Mouse (Mus musculus) thymus, postnatal 0 days (tissue): ENCODE measurements around the gene Ttc7b. TPM values are rescaled to one million over a fixed set of nuclear protein-coding genes. Genes with fewer than 3 reads are reported as not detected.

Experiments
- DNase-seq: peaks from one replicate; pipeline ENCODE4 v3.0.0-alpha.2; 2015; ENCODE audit warnings: low spot score
- polyA plus RNA-seq: library from polyadenylated mRNA; unstranded; fragments of >200 nt; fragmentation: Nextera tagmentation; extraction: Ambion mirVana; gene quantifications from 2 replicates; pipeline ENCODE4 v1.2.1, GENCODE M21; 2015

The Ttc7b gene
- polyA plus RNA-seq, 1 experiment from 2014 or later, result 7.3 TPM

GRCm38 (mm10) chr12:100389878-100390710 is 130.5 kb downstream of the Ttc7b start:
- DNase-seq, result no peak

GRCm38 (mm10) chr12:100386259-100386658 is 134.4 kb downstream of the Ttc7b start:
- no peak for DNase-seq

- DNase-seq, result no peak
These were observed 138.1 kb downstream of the Ttc7b start for GRCm38 (mm10) chr12:100382526-100382925.

DNA sequence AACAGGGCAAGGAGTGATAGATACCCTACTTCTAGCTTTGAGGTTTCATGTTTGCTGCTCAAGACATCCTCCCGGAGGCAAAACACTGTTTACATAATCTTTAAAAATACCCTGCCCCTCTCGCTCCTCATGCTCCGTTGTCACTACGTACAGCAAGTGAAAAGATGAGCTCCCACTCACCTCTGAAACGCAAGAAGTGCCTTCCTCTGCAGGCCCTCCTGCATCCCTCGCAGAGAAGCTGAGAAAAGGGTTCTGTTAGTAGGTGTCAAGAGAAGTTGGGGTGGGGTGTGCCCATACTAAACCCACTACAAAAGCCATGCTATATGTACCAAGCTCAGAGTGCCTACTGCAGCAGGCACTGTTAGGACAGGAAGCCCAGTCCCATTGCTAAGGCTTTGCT is 138.7 kb downstream of the Ttc7b start:
- DNase-seq, result no peak

- DNase-seq, result no peak
These were observed 139.8 kb downstream of the Ttc7b start for GRCm38 (mm10) chr12:100380697-100381291.

DNA sequence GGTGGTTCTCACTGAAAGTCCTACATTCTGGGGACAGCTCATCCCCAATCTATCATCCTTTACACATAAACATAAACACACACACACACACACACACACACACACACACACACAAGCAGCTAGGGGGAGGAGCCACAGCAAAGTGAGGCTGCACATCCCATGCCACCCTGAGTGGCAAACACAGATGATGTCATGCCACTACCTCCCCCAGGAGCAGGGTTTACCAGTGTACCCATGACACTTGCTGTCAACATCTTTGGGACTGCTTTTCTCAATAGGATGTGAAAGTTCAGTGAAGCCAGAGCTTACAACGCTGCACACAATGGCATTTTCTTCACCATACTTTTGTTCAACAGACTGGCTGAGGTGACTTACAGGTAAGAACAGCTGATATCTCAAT is 140.8 kb downstream of the Ttc7b start:
- DNase-seq, result no peak

- no peak for DNase-seq
These were observed 142.4 kb downstream of the Ttc7b start for GRCm38 (mm10) chr12:100378266-100378665.

- no peak for DNase-seq
These were observed 142.8 kb downstream of the Ttc7b start for GRCm38 (mm10) chr12:100377791-100378190.

- DNase-seq, result no peak
These were observed 144.8 kb downstream of the Ttc7b start for GRCm38 (mm10) chr12:100375801-100376200.

GRCm38 (mm10) chr12:100372785-100373184 is 147.8 kb downstream of the Ttc7b start:
- DNase-seq, result no peak

DNA sequence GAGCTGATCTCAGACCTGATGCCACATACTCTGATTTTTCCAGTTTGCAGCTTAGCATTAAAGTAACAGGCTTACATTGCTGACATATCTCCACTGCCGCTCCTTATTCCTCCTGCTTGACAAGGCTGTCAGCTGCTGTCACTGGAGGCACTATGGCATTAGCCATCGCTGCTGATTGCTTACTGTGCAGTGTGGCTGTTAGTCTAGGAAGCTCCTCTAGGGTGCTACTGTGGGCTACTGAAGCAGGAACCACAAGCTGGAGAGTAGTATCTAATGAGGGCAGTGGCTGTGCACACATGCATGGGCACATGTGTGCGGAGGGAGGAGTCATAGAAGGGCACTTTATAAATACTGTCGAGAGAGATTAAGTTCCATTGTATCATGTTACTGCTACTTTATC is 148.6 kb downstream of the Ttc7b start:
- DNase-seq, result no peak

- no peak for DNase-seq
These were observed 150.8 kb downstream of the Ttc7b start for GRCm38 (mm10) chr12:100369786-100370185.

DNA sequence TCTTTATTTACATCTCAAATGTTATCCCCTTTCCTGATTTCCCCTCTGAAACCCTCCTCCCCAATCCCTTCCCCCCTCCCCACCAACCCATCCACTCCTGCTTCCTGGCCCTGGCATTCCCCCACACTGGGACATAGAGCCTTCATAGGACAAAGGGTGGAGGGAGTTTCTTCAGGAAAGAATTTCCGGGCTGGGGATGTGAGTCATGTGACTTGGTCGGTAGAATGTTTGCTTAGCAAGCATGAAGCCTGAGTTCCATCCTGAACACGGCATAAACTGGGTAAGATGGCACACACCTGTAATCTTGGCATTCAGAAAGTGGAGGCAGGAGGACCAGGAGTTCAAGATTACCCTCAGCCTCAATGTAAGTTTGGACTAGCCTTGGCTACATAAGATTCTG is 151.4 kb downstream of the Ttc7b start:
- no peak for DNase-seq

DNA sequence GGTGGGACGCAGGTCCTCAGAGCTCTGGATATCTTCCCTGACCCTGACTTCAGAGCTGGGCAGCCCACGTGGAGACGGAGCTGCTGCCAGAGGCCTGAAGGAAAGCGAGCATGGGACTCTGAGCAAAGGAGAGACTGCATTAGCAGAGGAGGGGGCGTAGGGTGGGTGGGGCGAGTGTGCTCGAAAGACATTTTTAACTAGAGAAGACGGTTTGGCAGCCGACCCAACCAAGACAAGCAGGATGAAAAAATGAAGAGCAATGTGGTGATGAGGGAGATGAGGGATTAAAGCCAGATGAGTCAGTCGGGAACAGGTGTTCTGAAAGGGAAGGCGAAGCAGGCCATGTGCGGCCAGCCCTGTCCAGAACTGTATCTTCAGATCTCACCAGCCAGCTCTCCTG is 159.3 kb downstream of the Ttc7b start:
- DNase-seq, result no peak

- DNase-seq, result no peak
These were observed 162.5 kb downstream of the Ttc7b start for GRCm38 (mm10) chr12:100358040-100358620.

DNA sequence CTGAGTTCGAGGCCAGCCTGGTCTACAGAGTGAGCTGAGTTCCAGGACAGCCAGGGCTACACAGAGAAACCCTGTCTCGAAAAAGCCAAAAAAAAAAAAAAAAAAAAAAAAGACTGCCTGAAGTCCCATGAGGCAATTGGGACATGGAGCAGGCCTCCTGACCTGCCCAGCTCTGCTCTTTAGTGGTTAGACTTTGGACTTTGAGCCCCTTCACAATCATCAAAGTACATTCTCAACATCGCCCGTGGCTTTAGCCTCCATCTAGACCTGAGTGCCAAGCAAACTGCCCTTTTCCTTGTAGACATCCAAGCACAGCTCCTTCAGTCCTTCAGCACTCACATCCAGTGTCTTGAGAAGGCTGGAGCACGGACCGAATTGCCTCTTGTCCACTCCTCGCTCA is 164.2 kb downstream of the Ttc7b start:
- no peak for DNase-seq

DNA sequence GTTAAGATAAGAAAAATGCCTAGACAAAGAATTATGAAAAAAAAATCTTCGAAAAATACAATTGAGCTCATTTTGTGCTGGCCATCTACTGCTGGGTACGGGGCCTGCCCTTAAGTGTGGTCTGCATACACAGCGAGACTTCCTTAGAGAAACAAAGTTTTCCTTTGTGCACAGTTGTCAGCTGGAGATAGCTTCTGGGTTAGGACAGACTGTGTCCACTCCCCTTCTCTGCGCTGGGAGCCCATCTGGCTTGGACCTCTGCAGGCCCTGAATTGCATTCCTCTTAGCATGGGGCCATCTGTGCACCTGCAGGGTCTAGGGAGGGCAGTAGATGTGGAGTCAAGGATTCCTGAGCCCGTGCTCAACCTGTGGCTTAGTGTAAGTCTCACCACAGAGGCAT is 165.1 kb downstream of the Ttc7b start:
- no peak for DNase-seq

DNA sequence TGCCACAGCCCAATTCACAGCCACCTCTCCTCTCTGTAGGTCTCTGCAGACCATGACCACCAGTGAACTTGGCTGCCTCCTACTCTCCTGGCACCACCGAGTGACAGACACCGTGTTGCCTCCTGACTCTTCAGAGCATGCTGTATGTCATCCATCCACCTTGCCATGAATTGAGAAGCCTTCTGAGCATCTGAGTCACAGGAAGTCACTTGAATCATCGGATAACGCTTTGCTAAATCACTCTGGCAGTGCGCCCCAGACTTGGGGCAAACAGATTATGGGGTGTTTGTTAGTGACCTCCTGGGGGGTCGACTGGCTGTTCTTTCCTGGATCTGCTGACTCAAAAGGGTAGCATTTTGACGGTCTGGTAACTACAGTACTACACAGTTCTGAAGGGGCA is 166.7 kb downstream of the Ttc7b start:
- DNase-seq, result no peak

- DNase-seq, result no peak
These were observed 167.4 kb downstream of the Ttc7b start for GRCm38 (mm10) chr12:100353075-100353782.

DNA sequence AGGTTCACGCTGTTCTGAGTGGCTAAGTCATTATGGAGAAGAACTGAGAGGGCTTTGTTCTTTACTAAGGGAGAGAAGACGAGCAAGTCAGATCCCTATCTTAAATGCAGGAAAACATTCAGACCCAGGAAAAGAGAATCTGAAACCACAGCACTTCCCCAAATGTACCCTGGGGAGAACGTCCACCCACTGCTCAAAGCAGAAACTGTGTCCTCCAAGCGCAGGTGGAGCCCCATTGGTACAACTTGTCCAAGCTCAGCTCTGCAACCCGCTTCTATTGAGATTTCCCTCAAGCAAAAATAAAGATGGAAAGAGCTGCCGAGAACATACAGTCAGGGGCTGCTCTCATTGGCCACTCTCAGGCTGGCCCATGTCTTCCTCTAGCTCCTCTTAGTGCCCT is 168.5 kb downstream of the Ttc7b start:
- DNase-seq, result no peak

DNA sequence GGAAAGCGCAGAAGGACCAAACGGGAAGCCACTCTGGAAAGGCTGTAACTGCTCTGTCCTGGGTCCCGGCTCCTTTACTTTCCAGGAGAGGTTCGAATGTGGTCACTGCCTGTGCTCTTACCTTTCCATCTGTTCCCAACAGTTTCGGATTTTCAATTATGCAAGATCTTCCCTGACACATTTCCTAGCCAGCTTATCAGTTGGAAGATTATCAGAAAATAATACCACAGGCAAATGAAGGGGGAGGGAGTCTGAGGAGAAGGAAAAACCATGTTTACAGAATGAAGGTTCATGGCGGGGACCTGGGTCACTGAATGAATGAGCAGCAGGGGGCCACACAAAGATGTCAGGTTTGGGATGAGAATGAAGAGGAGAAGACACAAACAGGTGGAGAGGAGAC is 177.1 kb downstream of the Ttc7b start:
- no peak for DNase-seq

GRCm38 (mm10) chr12:100341614-100342013 is 179.0 kb downstream of the Ttc7b start:
- peak; percentile 17 for DNase-seq
